Mouse (Mus musculus): ENCODE results near the gene Bcl3.

The Bcl3 gene

DNA sequence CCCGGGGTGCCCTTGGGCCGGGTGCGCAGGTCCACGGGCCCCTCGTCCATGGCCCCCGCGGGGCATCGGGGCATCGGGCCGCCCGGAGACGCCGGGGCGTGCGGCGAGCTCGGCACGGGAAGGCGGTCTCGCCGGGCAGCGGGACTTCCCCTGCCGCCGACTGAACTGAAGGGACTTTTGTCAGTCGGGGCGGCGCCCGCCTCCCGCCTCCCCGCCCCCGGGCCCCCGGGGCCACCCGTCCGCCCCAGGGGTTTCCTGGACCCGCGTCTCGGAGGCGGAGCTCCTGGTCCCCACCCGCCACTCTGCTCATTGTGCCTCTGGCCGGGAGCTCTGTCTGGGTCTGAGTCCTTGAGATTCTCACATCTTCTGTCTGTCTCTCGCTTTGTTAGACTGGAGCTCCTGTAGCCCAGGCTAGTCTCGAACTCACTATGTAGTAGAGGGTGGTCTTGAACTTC is at the start of gene Bcl3:
Gene Bcl3, minus strand, starts transcription at position 167 of the 455 bp plus-strand sequence.
- peak; percentile 34 to 69 for DNase-seq (ENCODE audit: low spot score in 2 of 2)

DNA sequence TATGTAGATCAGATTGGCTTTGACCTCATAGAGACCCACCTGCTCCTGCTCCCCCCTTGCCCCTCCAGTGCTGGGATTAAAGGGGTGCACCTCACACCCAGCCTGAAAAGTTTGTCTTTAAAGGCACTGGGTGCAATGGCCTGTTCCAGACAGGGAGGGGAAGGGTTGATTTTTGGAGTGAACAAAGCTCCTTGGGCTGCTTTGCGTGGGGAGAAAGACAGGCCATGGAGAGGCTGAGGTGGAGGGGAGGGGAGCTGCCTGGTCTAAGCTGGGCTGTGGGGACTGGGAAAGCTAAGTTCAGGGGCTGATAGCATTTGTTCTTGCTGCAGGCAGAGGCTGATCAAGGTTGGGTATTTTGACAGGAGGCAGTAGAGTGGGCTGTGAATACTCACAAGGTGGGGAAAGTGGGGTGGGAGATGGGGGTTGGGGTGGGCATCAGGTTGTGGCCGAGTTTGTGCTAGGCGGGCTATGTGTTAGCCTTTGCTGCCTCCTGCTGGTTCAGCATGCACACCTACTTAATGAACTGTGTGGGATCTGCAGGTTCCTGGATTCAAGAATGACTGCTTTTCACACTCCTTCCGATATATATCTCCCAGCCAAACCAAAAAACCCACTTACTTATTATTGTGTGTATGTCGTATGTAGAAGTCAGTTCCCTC is 49.5 kb upstream of the Bcl3 start:
- peak; percentile 33 to 73 for DNase-seq (ENCODE audit: low spot score in 2 of 2)

GRCm38 (mm10) chr7:19871137-19871621 is 48.6 kb upstream of the Bcl3 start:
- peak; percentile 39 to 60 for DNase-seq (ENCODE audit: low spot score in 2 of 2)

GRCm38 (mm10) chr7:19867751-19868399 is 45.3 kb upstream of the Bcl3 start:
- no peak for DNase-seq (ENCODE audit: low spot score in 2 of 2)

DNA sequence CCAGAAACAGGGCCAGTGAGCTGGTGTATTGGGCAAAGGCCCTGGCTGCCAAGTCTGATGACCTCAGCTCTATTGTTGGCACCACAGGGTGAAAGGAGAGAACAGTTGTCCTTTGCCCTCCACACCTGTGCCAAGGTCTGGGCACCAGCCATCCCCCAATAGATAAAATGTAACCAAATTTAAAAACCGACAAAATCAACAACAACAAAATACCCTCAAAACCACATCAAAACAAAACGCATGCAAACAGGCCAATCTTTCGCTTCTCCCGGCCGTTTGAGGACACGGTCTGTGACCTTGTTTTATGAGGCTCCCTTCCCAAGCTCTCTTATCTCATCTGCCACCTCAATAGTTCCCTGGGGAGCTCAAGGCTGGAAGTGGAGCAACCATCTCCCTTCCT is 43.9 kb upstream of the Bcl3 start:
- no peak for DNase-seq (ENCODE audit: low spot score in 2 of 2)

DNA sequence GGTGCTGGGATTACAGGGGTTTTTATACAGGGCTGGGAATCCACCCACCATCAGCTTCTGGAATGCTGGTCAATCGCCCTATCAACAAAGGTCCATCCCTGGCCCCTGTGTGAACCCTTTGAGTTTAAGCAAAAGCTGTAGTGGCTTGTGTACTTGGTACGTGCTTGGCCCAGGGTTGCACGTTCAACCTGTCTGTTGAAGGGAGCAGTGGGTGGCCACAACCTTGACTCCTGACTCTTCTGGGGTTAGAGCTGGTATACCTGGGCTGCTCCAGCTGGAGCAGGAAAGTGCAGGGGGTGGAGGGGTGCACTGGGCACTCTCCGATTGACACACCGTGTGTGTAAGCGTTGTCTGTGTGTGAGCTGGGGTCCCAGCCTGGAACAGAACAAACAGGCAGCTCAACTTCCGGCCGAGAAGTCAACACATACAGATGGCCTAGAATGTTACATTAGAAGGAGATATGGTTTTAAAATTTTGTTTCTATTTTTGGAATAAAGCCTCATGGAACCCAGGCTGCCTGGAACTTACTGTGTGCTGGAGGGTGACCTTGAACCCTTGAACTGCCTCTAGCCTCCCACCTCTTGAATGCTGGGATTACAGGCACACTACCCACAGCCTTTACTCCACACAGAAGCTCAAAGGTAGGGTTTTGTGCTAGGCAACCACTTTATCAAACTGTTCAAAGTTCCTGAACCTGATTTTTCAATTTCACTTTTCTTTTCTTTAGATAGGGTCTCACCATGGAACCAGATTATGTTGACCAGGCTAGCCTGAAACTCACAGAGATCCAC is 42.9 kb upstream of the Bcl3 start:
- no peak for DNase-seq (ENCODE audit: low spot score in 2 of 2)

DNA sequence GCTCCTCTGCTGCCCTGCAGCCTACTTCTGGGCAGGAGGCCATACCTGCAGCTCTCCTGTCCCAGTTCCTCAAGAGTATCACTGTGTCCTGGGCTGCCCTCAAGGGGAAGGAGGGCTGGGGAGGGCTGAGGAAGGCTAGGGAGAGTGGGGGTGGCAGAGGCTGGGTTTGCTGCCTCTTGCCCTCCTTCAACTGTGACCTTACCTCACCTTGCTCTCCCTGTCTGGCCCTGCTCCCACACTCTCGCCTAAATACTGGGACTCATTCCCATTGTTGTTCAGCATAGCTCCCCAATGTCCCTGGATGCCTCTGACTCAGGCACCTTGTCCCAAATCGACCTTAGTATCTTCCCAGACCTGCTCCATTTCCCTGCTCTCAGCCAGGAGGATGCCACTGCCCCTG is 41.7 kb upstream of the Bcl3 start:
- no peak for DNase-seq (ENCODE audit: low spot score in 2 of 2)

DNA sequence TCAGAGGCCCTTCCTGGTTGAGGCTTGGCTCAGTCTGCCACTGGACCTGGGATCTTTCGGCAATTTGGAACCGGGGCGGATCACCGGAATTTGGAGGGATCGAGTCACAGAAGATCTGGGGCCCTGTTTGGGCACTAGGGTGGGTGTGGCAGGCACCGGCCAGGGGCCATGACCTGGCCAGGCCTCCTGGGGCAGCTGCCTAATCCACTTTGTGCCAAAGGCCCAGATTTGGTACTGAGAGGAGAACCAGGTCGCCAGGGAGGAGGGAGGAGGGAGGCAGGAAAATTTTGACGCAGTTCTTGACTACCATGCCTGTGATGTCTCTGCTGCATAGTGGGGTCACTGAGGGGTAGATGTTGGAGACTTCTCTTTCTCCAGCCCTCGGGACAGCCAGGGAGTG is 38.6 kb upstream of the Bcl3 start, which contains the start of gene Ceacam16:
Gene Ceacam16, minus strand, starts transcription at position 101 of the 400 bp plus-strand sequence.
- no peak for DNase-seq (ENCODE audit: low spot score in 2 of 2)

- DNase-seq (ENCODE audit: low spot score in 2 of 2) = no peak
Measured at GRCm38 (mm10) chr7:19859740-19860139, 37.2 kb upstream of the Bcl3 start.

DNA sequence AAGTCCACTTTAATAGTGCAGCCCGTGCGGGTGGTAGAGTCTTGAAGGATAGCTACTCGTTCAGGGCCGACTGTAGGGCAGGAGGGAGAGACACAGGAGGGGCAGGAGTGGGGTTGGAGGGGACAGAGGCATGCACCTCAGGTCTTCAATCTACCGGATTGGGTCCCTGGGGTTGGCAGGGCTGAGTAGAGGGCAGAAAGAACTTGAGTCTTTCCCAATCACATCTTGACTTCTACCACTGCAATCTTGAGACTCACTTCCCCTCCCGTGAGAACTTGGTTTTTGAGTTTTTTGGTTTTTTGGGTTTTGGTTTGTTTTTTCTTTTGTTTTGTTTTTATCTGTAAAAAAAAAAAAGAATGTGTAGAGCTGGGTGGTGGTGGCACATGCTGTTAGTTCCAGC is 33.7 kb upstream of the Bcl3 start:
- DNase-seq (ENCODE audit: low spot score in 2 of 2) = no peak

GRCm38 (mm10) chr7:19855663-19856062 is 33.1 kb upstream of the Bcl3 start:
- no peak for DNase-seq (ENCODE audit: low spot score in 2 of 2)

DNA sequence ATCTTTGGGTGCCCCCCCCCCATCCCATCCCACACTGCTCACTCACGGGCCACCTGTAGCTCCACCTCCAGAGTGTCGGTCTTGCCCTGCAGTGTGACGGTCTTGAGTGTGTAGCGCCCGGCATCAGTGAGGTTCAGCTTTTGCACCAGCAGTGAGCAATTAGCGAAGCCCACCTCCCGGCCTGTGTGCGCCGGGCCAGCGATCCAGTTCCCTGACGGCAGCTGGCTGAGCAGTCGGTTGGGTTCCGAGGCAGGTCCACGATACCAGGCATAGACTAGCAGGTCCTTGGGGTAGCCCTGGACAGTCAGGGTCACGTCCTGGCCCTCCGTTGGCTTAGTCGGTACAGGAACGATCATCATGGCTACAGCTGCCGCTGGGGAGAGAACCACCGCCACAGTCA is 31.0 kb upstream of the Bcl3 start:
- DNase-seq (ENCODE audit: low spot score in 2 of 2) = no peak

DNA sequence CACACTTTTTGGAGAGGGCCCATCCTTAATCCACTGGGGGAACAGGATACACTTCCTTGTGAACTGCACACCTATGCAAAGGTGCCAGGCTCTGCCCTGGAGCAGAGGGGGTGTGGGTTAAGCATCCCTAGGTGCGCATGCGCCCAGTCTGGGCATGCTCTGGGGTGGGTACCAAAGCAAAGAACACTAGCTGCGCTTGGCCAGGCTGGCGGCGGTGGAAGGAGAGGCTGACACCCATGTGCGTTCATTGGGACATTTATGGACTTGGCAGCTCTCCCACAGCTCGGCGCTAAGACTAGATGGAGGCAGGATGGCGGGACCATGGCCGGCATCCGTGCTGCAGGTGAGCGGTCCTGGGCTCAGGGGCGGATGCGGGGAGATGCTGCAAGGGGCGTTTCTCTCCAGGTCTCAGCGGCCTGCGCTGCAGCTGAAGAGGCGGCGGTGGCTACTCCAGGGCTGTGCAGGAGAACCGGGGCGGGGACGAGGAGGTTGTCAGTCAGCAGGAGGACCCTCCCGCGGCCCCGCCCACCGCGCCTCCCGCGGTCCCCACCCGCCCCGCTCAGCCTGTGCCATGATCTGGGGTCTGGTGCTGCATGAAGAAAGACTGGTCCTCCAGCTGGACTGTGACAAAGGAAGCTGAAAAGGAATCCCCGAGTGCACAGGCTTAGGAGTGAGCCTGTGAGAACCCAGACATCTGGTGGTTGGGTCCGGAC is 29.4 kb upstream of the Bcl3 start, which contains the start of gene Gm19345:
Gene Gm19345, plus strand, starts transcription at position 146 of the 713 bp plus-strand sequence.
- DNase-seq (ENCODE audit: low spot score in 2 of 2) = no peak

- peak; percentile 26 to 47 for DNase-seq (ENCODE audit: low spot score in 2 of 2)
Measured at GRCm38 (mm10) chr7:19844521-19845171, 22.1 kb upstream of the Bcl3 start.

GRCm38 (mm10) chr7:19843561-19843960 is 21.0 kb upstream of the Bcl3 start:
- DNase-seq (ENCODE audit: low spot score in 2 of 2) = peak; percentile 55 to 79

DNA sequence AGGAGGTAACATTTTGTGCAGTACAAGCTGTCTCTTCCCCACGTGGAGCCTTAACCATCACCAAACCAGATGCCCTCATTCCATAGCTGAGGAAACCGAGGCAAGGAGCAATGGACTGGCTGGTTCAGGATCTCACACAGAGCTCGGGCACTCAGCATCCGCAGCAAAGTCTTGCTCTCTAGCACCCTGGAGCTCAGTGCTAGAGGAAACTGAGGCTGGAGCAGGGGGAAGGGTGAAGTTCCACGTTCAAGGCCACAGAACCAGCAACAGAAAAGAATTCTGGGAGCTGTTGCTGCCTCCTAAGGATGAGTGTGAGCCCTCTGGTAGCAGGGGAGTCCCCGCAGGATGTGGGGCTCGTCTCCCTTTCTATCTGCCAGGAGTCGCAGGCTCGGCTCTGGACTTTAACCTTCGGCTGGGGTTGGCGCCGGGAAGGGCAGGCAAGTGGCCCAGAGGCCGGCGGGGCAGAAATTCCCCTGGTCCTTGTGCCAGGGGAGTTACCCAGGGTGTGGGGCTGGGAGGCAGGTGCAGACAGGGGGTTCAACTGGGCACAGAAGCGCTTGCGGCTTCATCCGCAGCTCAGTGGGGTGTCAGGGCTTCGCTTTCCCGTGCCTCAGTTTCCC is 20.4 kb upstream of the Bcl3 start:
- no peak for DNase-seq (ENCODE audit: low spot score in 2 of 2)

DNA sequence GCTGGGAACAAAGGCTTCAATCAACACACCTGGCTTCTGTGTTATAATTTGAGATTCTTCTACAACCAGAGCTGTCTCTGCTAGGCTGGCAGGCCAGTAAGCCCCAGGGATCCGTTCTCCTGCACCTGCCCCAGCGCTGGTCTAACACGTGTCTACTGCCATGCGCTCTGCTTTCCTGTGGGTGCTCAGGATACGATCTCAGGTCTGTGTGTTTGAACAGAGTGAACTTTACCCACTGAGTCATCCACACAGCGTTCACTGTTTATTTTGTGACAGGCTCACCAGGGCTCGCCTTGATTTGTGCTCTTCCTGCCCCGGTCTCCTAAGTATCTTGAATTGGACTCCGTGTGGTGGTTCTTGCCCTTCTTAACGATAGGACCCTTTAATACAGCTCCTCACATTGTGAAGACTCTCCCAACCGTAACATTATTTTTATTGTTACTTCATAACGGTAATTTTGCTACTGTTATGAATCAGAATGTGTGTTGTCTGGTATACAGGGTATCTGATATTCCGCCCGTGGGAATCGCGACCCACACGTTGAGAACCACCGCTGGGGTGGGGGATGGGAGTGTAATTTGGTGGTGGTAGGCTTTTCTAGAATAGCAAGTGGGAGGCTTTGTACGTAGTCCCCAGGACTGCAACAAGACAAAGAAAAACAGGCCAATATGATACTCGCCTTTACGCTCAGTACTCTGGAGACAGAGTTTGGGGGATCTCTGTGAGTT is 19.3 kb upstream of the Bcl3 start:
- DNase-seq (ENCODE audit: low spot score in 2 of 2) = no peak

DNA sequence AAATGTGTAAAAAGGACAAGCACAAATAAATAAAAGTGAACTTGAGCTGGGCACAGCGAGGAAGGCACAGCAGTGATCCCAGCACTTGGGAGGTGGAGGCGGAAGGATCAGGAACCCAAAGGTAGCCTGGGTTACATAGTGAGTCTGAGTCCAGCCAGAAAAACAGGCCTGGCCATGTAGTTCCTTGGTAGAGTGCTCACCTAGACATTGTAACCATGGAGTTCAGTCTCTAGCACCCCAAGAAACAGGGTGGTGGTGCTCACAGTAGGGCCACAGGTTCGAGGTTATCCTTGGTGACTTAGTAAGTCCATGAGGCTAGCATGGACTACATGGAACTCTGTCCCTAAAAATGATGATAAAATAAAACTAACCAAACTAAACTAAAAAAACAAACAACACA is 18.4 kb upstream of the Bcl3 start:
- no peak for DNase-seq (ENCODE audit: low spot score in 2 of 2)

DNA sequence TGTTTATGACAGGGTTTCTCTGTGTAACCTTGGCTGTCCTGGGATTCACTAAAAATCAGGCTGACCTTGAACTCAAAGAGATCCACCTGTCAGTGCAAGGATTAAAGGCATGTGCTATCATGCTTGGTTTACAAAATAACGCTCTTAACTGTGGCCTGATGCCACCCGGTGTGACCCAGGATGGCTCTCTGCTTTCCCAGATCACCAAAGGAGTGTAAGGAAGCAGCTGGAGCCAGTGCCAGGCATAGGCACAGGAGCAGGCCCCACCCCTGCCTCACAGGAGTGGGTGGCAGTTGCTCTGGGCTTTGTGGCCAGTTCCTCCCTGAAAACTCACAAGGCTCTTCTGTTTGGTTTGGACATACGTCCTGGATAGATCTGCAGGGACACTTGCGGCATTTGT is 17.8 kb upstream of the Bcl3 start:
- no peak for DNase-seq (ENCODE audit: low spot score in 2 of 2)

DNA sequence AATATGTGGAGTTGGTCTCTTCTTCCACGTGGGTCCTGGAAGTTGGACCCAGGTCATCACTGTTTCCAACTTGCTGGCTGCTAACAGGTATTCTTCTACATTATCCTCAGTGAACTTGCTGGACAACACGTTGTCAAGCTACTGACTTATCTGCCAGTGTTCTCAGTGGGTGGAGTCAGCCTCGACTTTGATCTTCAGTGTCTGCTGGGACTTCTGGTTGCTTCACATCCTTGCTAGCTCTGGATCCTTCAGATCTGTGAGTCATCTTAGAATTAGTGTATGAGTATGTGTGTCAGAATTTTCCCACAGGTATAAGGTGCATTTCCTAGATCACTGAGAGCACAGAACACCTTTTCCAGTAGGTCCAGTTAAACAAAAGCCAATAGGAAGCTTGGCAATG is 14.3 kb upstream of the Bcl3 start:
- no peak for DNase-seq (ENCODE audit: low spot score in 2 of 2)

Data from spleen, postnatal 10 days (tissue).